Comparison of ENCODE assay signal across 20 mouse cellular contexts in the genomic region with DNA sequence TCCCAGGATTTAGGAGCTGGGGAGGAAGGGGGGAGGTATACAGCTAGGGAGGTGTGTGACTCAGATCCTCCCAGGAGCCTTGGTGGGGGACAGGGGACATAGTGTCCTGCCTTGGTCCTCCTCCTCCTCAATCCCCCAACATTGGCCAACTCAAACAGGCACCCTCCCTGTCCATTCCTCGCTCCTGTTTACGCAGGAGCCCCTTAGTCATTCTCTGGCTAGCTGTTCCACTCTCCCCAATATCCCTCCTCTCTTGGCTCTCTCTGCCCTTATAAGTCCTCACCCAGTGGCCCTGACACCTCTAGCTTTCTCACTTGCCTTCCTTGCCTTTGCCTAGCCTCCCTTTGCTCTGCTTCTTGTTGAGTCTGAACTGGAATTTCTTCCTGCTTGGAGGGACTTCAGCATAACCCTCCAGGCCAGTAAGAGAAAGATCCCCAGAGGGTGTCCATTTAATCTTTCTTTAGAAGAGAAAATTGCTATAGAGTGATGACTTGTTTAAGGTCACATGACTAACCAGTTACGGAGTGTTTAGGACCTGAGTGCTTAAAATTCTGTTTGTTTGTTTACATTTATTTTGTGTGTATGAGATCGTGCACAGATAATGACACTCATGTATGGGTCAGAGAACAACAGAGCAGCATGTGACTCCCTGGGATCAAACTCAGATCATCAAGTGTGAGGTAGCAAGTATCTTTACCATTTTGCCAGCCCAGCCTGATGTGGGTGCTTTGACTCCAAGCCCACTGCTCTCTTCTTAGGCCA. TPM values are rescaled to one million over a fixed set of nuclear protein-coding genes. Genes with fewer than 3 reads are reported as not detected.
DNase-seq lines count a peak whose midpoint lies in the region; ATAC-seq and TF ChIP-seq lines count a peak whose summit lies in the region.
"Had no signal": no experiment of that assay in that cellular context is flagged by ENCODE, and none has a peak within 500 bp of the region (broad histone marks: within the 10 kb centered on the region; RNA-seq: fewer than 3 reads in every experiment).

No protein-coding gene starts in this region.

- no peaks in the 10 kb centered on the region for H3K9me3 ChIP-seq in intestine, embryonic 16.5 days (ENCODE audit: control insufficient read depth, low read length)
- H3K9me3 ChIP-seq in intestine, postnatal 0 days (ENCODE audit: control insufficient read depth), result no peaks in the 10 kb centered on the region
- no peaks in the 10 kb centered on the region for H3K9me3 ChIP-seq in heart, embryonic 13.5 days
- no peaks in the 10 kb centered on the region for H3K9me3 ChIP-seq in stomach, embryonic 14.5 days (ENCODE audit: control insufficient read depth, low read depth, low read length)
- H3K9me3 ChIP-seq: embryonic facial prominence, embryonic 12.5 days had no signal

- no peak for ATAC-seq in intestine, embryonic 16.5 days
- ATAC-seq in intestine, postnatal 0 days, result no peak
- no peak for ATAC-seq in heart, embryonic 13.5 days (ENCODE audit: extremely low read depth, insufficient number of reproducible peaks, low FRiP score, low TSS enrichment)
- ATAC-seq in stomach, embryonic 14.5 days (ENCODE audit: insufficient number of reproducible peaks, insufficient read depth, low FRiP score, low read depth), result no peak
- ATAC-seq: liver, postnatal 0 days had no signal

- H3K4me2 ChIP-seq in intestine, embryonic 16.5 days (ENCODE audit: low read depth, low read length), result no peak overlapping the region
- H3K4me2 ChIP-seq in intestine, postnatal 0 days (replicated peaks; ENCODE audit: low read depth), result no peak overlapping the region
- H3K4me2 ChIP-seq in heart, embryonic 13.5 days, result no peak overlapping the region
- H3K4me2 ChIP-seq in stomach, embryonic 14.5 days (replicated peaks; ENCODE audit: low read depth, low read length), result no peak overlapping the region
- H3K4me2 ChIP-seq: embryonic facial prominence, embryonic 12.5 days; hindbrain, embryonic 14.5 days had no signal

- WGBS in intestine, embryonic 16.5 days, result 68% methylated on average over 4 of the region's 4 CpGs
- 81% methylated on average over 4 of the region's 4 CpGs for WGBS in intestine, postnatal 0 days
- 67% methylated on average over 4 of the region's 4 CpGs for WGBS in heart, embryonic 13.5 days
- WGBS in stomach, embryonic 14.5 days, result 79% methylated on average over 4 of the region's 4 CpGs

- no peak overlapping the region for H3K9ac ChIP-seq in intestine, embryonic 16.5 days (ENCODE audit: low read depth, low read length)
- no peak overlapping the region for H3K9ac ChIP-seq in intestine, postnatal 0 days (ENCODE audit: low read depth, low read length)
- H3K9ac ChIP-seq in heart, embryonic 13.5 days, result peak overlapping the region; percentile 100
- no peak overlapping the region for H3K9ac ChIP-seq in stomach, embryonic 14.5 days (replicated peaks; ENCODE audit: low read depth, low read length)
- H3K9ac ChIP-seq: embryonic facial prominence, embryonic 12.5 days; hindbrain, embryonic 14.5 days; liver, postnatal 0 days had no signal

- DNase-seq in gastrocnemius, postnatal 25 days, result peak; percentile 57
- no peak for DNase-seq in gastrocnemius, postnatal 4 days (ENCODE audit: low spot score in 2 of 2)
- no peak for DNase-seq in retina, embryonic 14.5 days (ENCODE audit: low spot score)
- DNase-seq in adrenal gland, adult 18-20 months (ENCODE audit: low spot score in 2 of 2), result no peak
- DNase-seq: B cell, adult 2 months; cerebellum, adult 8-10 months; gastrocnemius, postnatal 14 days; kidney, adult 2 months; kidney, postnatal 36 days; layer of hippocampus, adult 9-11 months; liver; liver, postnatal 0 days; lung, postnatal 14 days had no signal

- no peak for TF ChIP-seq CTCF in intestine, postnatal 0 days (IDR thresholded peaks at IDR 0.05; ENCODE audit: low read depth)

- H3K4me3 ChIP-seq in intestine, embryonic 16.5 days (ENCODE audit: low read length), result no peak overlapping the region
- H3K4me3 ChIP-seq in intestine, postnatal 0 days (ENCODE audit: low read depth, low read length), result no peak overlapping the region
- no peak overlapping the region for H3K4me3 ChIP-seq in heart, embryonic 13.5 days
- no peak overlapping the region for H3K4me3 ChIP-seq in stomach, embryonic 14.5 days (ENCODE audit: low read depth, low read length)
- H3K4me3 ChIP-seq: embryonic facial prominence, embryonic 12.5 days had no signal

- no peaks in the 10 kb centered on the region for H3K27me3 ChIP-seq in intestine, embryonic 16.5 days (replicated peaks; ENCODE audit: control insufficient read depth, insufficient read depth, low read length)
- H3K27me3 ChIP-seq in intestine, postnatal 0 days (replicated peaks; ENCODE audit: control insufficient read depth, insufficient read depth, low read length), result no peaks in the 10 kb centered on the region; the same call in 1 of the 2 replicates
- H3K27me3 ChIP-seq in heart, embryonic 13.5 days (replicated peaks), result no peaks in the 10 kb centered on the region
- H3K27me3 ChIP-seq in stomach, embryonic 14.5 days (ENCODE audit: control insufficient read depth, insufficient read depth, low read length), result no peaks in the 10 kb centered on the region

- 0 out of 2 replicates have a peak, but pooled peaks cover 17% of the 10 kb centered on the region for H3K4me1 ChIP-seq in intestine, embryonic 16.5 days (ENCODE audit: control insufficient read depth, insufficient read depth, low read length)
- no peaks in the 10 kb centered on the region for H3K4me1 ChIP-seq in intestine, postnatal 0 days (replicated peaks; ENCODE audit: control insufficient read depth, insufficient read depth, low read length)
- H3K4me1 ChIP-seq in heart, embryonic 13.5 days, result peaks cover 69% of the 10 kb centered on the region
- peaks cover 24% of the 10 kb centered on the region for H3K4me1 ChIP-seq in stomach, embryonic 14.5 days (ENCODE audit: control insufficient read depth, insufficient read depth, low read length)

- no peaks in the 10 kb centered on the region for H3K36me3 ChIP-seq in intestine, embryonic 16.5 days (ENCODE audit: control insufficient read depth, insufficient read depth, low read length)
- H3K36me3 ChIP-seq in intestine, postnatal 0 days (ENCODE audit: control insufficient read depth, insufficient read depth), result no peaks in the 10 kb centered on the region
- no peaks in the 10 kb centered on the region for H3K36me3 ChIP-seq in heart, embryonic 13.5 days
- H3K36me3 ChIP-seq in stomach, embryonic 14.5 days (ENCODE audit: control insufficient read depth, insufficient read depth, low read length), result no peaks in the 10 kb centered on the region
- H3K36me3 ChIP-seq: embryonic facial prominence, embryonic 12.5 days had no signal

- peak overlapping the region; percentile 72 for H3K27ac ChIP-seq in intestine, embryonic 16.5 days (ENCODE audit: low read length)
- no peak overlapping the region for H3K27ac ChIP-seq in intestine, postnatal 0 days (ENCODE audit: low read depth, low read length)
- peak overlapping the region; percentile 98 for H3K27ac ChIP-seq in heart, embryonic 13.5 days (replicated peaks)
- peak overlapping the region; percentile 94; the same call in 1 of the 2 replicates for H3K27ac ChIP-seq in stomach, embryonic 14.5 days (ENCODE audit: low read length)
- H3K27ac ChIP-seq: embryonic facial prominence, embryonic 12.5 days; hindbrain, embryonic 14.5 days had no signal

RNA-seq across cellular contexts. Expression of gene Itga5, which starts 1.8 kb away (rescaled TPM):
- total RNA-seq in gastrocnemius, postnatal 25 days (2021), result 10 to 100 TPM in 1 of 2 experiments, 1 to 10 TPM in 1; 9.5 to 15.2 TPM
- total RNA-seq in gastrocnemius, postnatal 4 days (2021), result 10 to 100 TPM; 65.8 to 68.1 TPM
- polyA plus RNA-seq in intestine, embryonic 16.5 days (2015; fragmentation: Nextera tagmentation; extraction: Ambion mirVana), result 40.3 and 43.0 TPM in 2 replicates
- 25.0 and 25.8 TPM in 2 replicates for polyA plus RNA-seq in intestine, postnatal 0 days (2015; fragmentation: Nextera tagmentation; extraction: Ambion mirVana)
- polyA plus RNA-seq in heart, embryonic 13.5 days (2015; fragmentation: Nextera tagmentation; extraction: Ambion mirVana), result 76.4 and 78.0 TPM in 2 replicates
- 67.5 and 71.2 TPM in 2 replicates for polyA plus RNA-seq in stomach, embryonic 14.5 days (2014; fragmentation: Nextera tagmentation; extraction: Ambion mirVana)
- 10 to 100 TPM; 27.1 to 31.7 TPM for total RNA-seq in adrenal gland, adult 18-20 months (2021)

RNA-seq across cellular contexts. Expression of gene Zfp385a, which starts 28.5 kb away (rescaled TPM):
- 10 to 100 TPM; 17.0 to 77.5 TPM for total RNA-seq in gastrocnemius, postnatal 25 days (2021)
- 10 to 100 TPM; 62.1 to 70.0 TPM for total RNA-seq in gastrocnemius, postnatal 4 days (2021)
- 3.6 and 4.1 TPM in 2 replicates for polyA plus RNA-seq in intestine, embryonic 16.5 days (2015; fragmentation: Nextera tagmentation; extraction: Ambion mirVana)
- 2.9 and 3.1 TPM in 2 replicates for polyA plus RNA-seq in intestine, postnatal 0 days (2015; fragmentation: Nextera tagmentation; extraction: Ambion mirVana)
- polyA plus RNA-seq in heart, embryonic 13.5 days (2015; fragmentation: Nextera tagmentation; extraction: Ambion mirVana), result 8.3 and 8.9 TPM in 2 replicates
- 11.1 and 11.7 TPM in 2 replicates for polyA plus RNA-seq in stomach, embryonic 14.5 days (2014; fragmentation: Nextera tagmentation; extraction: Ambion mirVana)
- total RNA-seq in adrenal gland, adult 18-20 months (2021), result 10 to 100 TPM; 12.4 to 16.9 TPM

RNA-seq across cellular contexts. Expression of gene Gpr84, which starts 57.9 kb away (rescaled TPM):
- not detected for total RNA-seq in gastrocnemius, postnatal 25 days (2021)
- total RNA-seq in gastrocnemius, postnatal 4 days (2021), result under 1 TPM; 0.16 to 0.20 TPM
- polyA plus RNA-seq in intestine, embryonic 16.5 days (2015; fragmentation: Nextera tagmentation; extraction: Ambion mirVana), result 0.09 and 0.20 TPM in 2 replicates
- not detected in 2 replicates for polyA plus RNA-seq in intestine, postnatal 0 days (2015; fragmentation: Nextera tagmentation; extraction: Ambion mirVana)
- 0.28 and 0.36 TPM in 2 replicates for polyA plus RNA-seq in heart, embryonic 13.5 days (2015; fragmentation: Nextera tagmentation; extraction: Ambion mirVana)
- 0.24 and 0.46 TPM in 2 replicates for polyA plus RNA-seq in stomach, embryonic 14.5 days (2014; fragmentation: Nextera tagmentation; extraction: Ambion mirVana)
- not detected for total RNA-seq in adrenal gland, adult 18-20 months (2021)
- total RNA-seq: adrenal gland, postnatal 4 days; gastrocnemius, postnatal 14 days had no signal
